Mouse (Mus musculus) intestine, postnatal 0 days (tissue): Measurements from ENCODE around the gene Nubp2. TPM values are rescaled to one million over a fixed set of nuclear protein-coding genes. Genes with fewer than 3 reads are reported as not detected.

Experiments used
- ATAC-seq: fragments of 200-750 bp; cut with Nextera tagmentation; 2 replicates; pipeline ENCODE4 v1.8.0; 2017; ENCODE audit warnings: mild to moderate bottlenecking, moderate TSS enrichment, moderate library complexity
- H3K27ac ChIP-seq: fragments of 300-500 bp; sonication (generic); 2 replicates; pipeline ENCODE4 v1.5.1; 2014; ENCODE audit warnings: mild to moderate bottlenecking, low read depth, low read length, moderate library complexity
- H3K27me3 ChIP-seq: fragments of 300-500 bp; sonication (generic); replicated peaks from 2 replicates; pipeline ENCODE4 v1.6.1; 2014; ENCODE audit warnings: low read length, mixed read lengths; ENCODE audit not compliant: control insufficient read depth, insufficient read depth
- H3K36me3 ChIP-seq: fragments of 300-500 bp; sonication (generic); 2 replicates; pipeline ENCODE4 v1.6.1; 2014; ENCODE audit warnings: mild to moderate bottlenecking, moderate library complexity; ENCODE audit not compliant: control insufficient read depth, insufficient read depth
- H3K4me1 ChIP-seq: fragments of 300-500 bp; sonication (generic); replicated peaks from 2 replicates; pipeline ENCODE4 v1.6.1; 2014; ENCODE audit warnings: antibody characterized with exemption, low read length, mixed read lengths; ENCODE audit not compliant: control insufficient read depth, insufficient read depth
- H3K4me2 ChIP-seq: fragments of 300-500 bp; sonication (generic); replicated peaks from 2 replicates; pipeline ENCODE4 v1.6.1; 2014; ENCODE audit warnings: low read depth, mild to moderate bottlenecking, moderate library complexity
- H3K4me3 ChIP-seq: fragments of 300-500 bp; sonication (generic); 2 replicates; pipeline ENCODE4 v1.5.1; 2014; ENCODE audit warnings: low read depth, low read length
- H3K9ac ChIP-seq: fragments of 300-500 bp; sonication (generic); 2 replicates; pipeline ENCODE4 v1.6.1; 2014; ENCODE audit warnings: mild to moderate bottlenecking, low read depth, low read length
- H3K9me3 ChIP-seq: fragments of 300-500 bp; sonication (generic); 2 replicates; pipeline ENCODE4 v1.6.1; 2016; ENCODE audit warnings: mixed run types; ENCODE audit not compliant: control insufficient read depth
- CTCF ChIP-seq: sonication (generic); IDR thresholded peaks from 2 replicates; pipeline ENCODE4 v1.5.1; 2016; ENCODE audit warnings: low read depth, mild to moderate bottlenecking, control low read depth, antibody characterized with exemption, moderate library complexity
- WGBS: fragments of 180-500 bp; shearing (Covaris S2); extraction: QIAGEN DNeasy Blood & Tissue Kit; methylation state at CpG from one replicate; pipeline ENCODE4 v1.1.7; 2014; 5-methylcytosine and 5-hydroxymethylcytosine counted together
- polyA plus RNA-seq: library from polyadenylated mRNA; unstranded; fragments of >200 nt; fragmentation: Nextera tagmentation; extraction: Ambion mirVana; gene quantifications from 2 replicates; pipeline ENCODE4 v1.2.1, GENCODE M21; 2015

Nubp2 gene
- polyA plus RNA-seq, 1 experiment from 2014 or later: 53.5 TPM

- no peaks in the 10 kb centered on the region for H3K9me3 ChIP-seq
- no peak within 1 kb of the TSS for H3K4me2 ChIP-seq
- no peak within 1 kb of the TSS for H3K4me3 ChIP-seq
- H3K27me3 ChIP-seq: no peaks in the 10 kb centered on the region
- ATAC-seq: no peak
- H3K27ac ChIP-seq: no peak within 1 kb of the TSS
- H3K9ac ChIP-seq: no peak within 1 kb of the TSS
- TF ChIP-seq CTCF: no peak
- no peaks in the 10 kb centered on the region for H3K36me3 ChIP-seq
- 66% methylated on average over 8 of the region's 8 CpGs for WGBS
- H3K4me1 ChIP-seq: no peaks in the 10 kb centered on the region; the same call in 1 of the 2 replicates
These were observed 46.3 kb downstream of the Nubp2 start, which contains the start of gene Hagh for GRCm38 (mm10) chr17:24839842-24840241. TSS of gene Hagh (plus strand) at chr17:24840143.

Other genes starting within 250 kb of the Nubp2 start
- 26.5 and 30.1 TPM in 2 replicates for gene Slc9a3r2, start 236.0 kb downstream of the Nubp2 start, polyA plus RNA-seq
- gene Npw, start 227.9 kb downstream of the Nubp2 start, polyA plus RNA-seq: 0.20 TPM in 1 of 2 replicates, not detected in the other
- 13.4 and 13.5 TPM in 2 replicates for gene Zfp598, start 216.7 kb downstream of the Nubp2 start, polyA plus RNA-seq
- gene Syngr3, start 196.4 kb downstream of the Nubp2 start, polyA plus RNA-seq: 6.0 and 6.2 TPM in 2 replicates
- 42.0 and 42.2 TPM in 2 replicates for gene Gfer, start 190.2 kb downstream of the Nubp2 start, polyA plus RNA-seq
- 32.4 and 38.0 TPM in 2 replicates for gene Noxo1, start 190.1 kb downstream of the Nubp2 start, polyA plus RNA-seq
- 23.8 and 25.2 TPM in 2 replicates for gene Tbl3, start 178.7 kb downstream of the Nubp2 start, polyA plus RNA-seq
- not detected in 2 replicates for gene Rnf151, start 168.3 kb downstream of the Nubp2 start, polyA plus RNA-seq
- 757 and 776 TPM in 2 replicates for gene Rps2, start 168.2 kb downstream of the Nubp2 start, polyA plus RNA-seq
- 406 and 413 TPM in 2 replicates for gene Ndufb10, start 161.9 kb downstream of the Nubp2 start, polyA plus RNA-seq
- 0.27 TPM in 1 of 2 replicates, not detected in the other for gene Rpl3l, start 158.5 kb downstream of the Nubp2 start, polyA plus RNA-seq
- gene Msrb1, start 149.7 kb downstream of the Nubp2 start, polyA plus RNA-seq: 47.4 and 47.8 TPM in 2 replicates
- 0.25 and 0.47 TPM in 2 replicates for gene Hs3st6, start 133.4 kb downstream of the Nubp2 start, polyA plus RNA-seq
- 0.08 and 0.10 TPM in 2 replicates for gene Meiob, start 82.1 kb downstream of the Nubp2 start, polyA plus RNA-seq
- gene Hagh, start 46.2 kb downstream of the Nubp2 start, polyA plus RNA-seq: 104 and 105 TPM in 2 replicates
- gene Fahd1, start 36.0 kb downstream of the Nubp2 start, polyA plus RNA-seq: 165 and 195 TPM in 2 replicates
- gene Igfals, start 20.4 kb downstream of the Nubp2 start, polyA plus RNA-seq: 17.2 and 18.3 TPM in 2 replicates
- 42.3 and 43.4 TPM in 2 replicates for gene Spsb3, start 294 bp upstream of the Nubp2 start, polyA plus RNA-seq
- 16.7 and 18.5 TPM in 2 replicates for gene Eme2, start 8.7 kb upstream of the Nubp2 start, polyA plus RNA-seq
- 132 and 141 TPM in 2 replicates for gene Mrps34, start 8.8 kb upstream of the Nubp2 start, polyA plus RNA-seq
- 47.4 and 54.4 TPM in 2 replicates for gene Nme3, start 10.2 kb upstream of the Nubp2 start, polyA plus RNA-seq
- 5.3 and 6.6 TPM in 2 replicates for gene Mapk8ip3, start 50.6 kb upstream of the Nubp2 start, polyA plus RNA-seq
- 35.7 and 36.0 TPM in 2 replicates for gene Jpt2, start 74.3 kb upstream of the Nubp2 start, polyA plus RNA-seq
- gene Cramp1l, start 129.4 kb upstream of the Nubp2 start, polyA plus RNA-seq: 2.5 and 2.7 TPM in 2 replicates
- gene Ift140, start 129.7 kb upstream of the Nubp2 start, polyA plus RNA-seq: 2.9 and 3.6 TPM in 2 replicates
- gene Tmem204, start 197.2 kb upstream of the Nubp2 start, polyA plus RNA-seq: 14.5 and 15.8 TPM in 2 replicates
- 7.6 and 8.7 TPM in 2 replicates for gene Telo2, start 229.6 kb upstream of the Nubp2 start, polyA plus RNA-seq
- 0.25 and 0.27 TPM in 2 replicates for gene Ptx4, start 234.4 kb upstream of the Nubp2 start, polyA plus RNA-seq
- gene Clcn7, start 247.0 kb upstream of the Nubp2 start, polyA plus RNA-seq: 18.5 and 21.7 TPM in 2 replicates